Mouse (Mus musculus): Measurements from ENCODE around the gene Lpin2. TPM values are rescaled to one million over a fixed set of nuclear protein-coding genes. Genes with fewer than 3 reads are reported as not detected.
A peak's percentile ranks its signal among the peaks of the same experiment; 100 is the strongest.

The Lpin2 gene
- polyA plus RNA-seq, 1 experiment, result 133 TPM

GRCm38 (mm10) chr17:71195633-71196391 is 13.5 kb downstream of the Lpin2 start:
- Histone ChIP-seq H3K4me3 (ENCODE audit: insufficient read depth, low read length) (no peak overlapping the region), H3K4me1 (ENCODE audit: control insufficient read depth, insufficient read depth, low read length) (peaks cover 33% of the 10 kb centered on the region), H3K27ac (ENCODE audit: insufficient read depth, low read depth, low read length) (no peak overlapping the region)
- TF ChIP-seq POLR2A (IDR thresholded peaks at IDR 0.05; ENCODE audit: borderline replicate concordance, low read depth, low read length) (no peak), CTCF (IDR thresholded peaks at IDR 0.05; ENCODE audit: low read depth, low read length) (no peak)

GRCm38 (mm10) chr17:71196415-71196814 is 14.1 kb downstream of the Lpin2 start:
- H3K4me1 ChIP-seq (ENCODE audit: control insufficient read depth, insufficient read depth, low read length), result peaks cover 28% of the 10 kb centered on the region
- TF ChIP-seq CTCF (IDR thresholded peaks at IDR 0.05; ENCODE audit: low read depth, low read length) (no peak), POLR2A (IDR thresholded peaks at IDR 0.05; ENCODE audit: borderline replicate concordance, low read depth, low read length) (no peak)
- no peak overlapping the region for H3K27ac ChIP-seq (ENCODE audit: insufficient read depth, low read depth, low read length)
- no peak overlapping the region for H3K4me3 ChIP-seq (ENCODE audit: insufficient read depth, low read length)

GRCm38 (mm10) chr17:71199346-71199745 is 17.0 kb downstream of the Lpin2 start:
- no peak overlapping the region for H3K4me3 ChIP-seq (ENCODE audit: insufficient read depth, low read length)
- no peak overlapping the region for H3K27ac ChIP-seq (ENCODE audit: insufficient read depth, low read depth, low read length)
- H3K4me1 ChIP-seq (ENCODE audit: control insufficient read depth, insufficient read depth, low read length), result peaks cover 21% of the 10 kb centered on the region
- TF ChIP-seq CTCF (IDR thresholded peaks at IDR 0.05; ENCODE audit: low read depth, low read length) (no peak), POLR2A (IDR thresholded peaks at IDR 0.05; ENCODE audit: borderline replicate concordance, low read depth, low read length) (no peak)

GRCm38 (mm10) chr17:71202136-71202535 is 19.8 kb downstream of the Lpin2 start:
- Histone ChIP-seq H3K27ac (ENCODE audit: insufficient read depth, low read depth, low read length) (no peak overlapping the region), H3K4me3 (ENCODE audit: insufficient read depth, low read length) (no peak overlapping the region), H3K4me1 (ENCODE audit: control insufficient read depth, insufficient read depth, low read length) (peaks cover 18% of the 10 kb centered on the region)
- TF ChIP-seq POLR2A (IDR thresholded peaks at IDR 0.05; ENCODE audit: borderline replicate concordance, low read depth, low read length) (no peak), CTCF (IDR thresholded peaks at IDR 0.05; ENCODE audit: low read depth, low read length) (no peak)

GRCm38 (mm10) chr17:71203998-71204808 is 21.8 kb downstream of the Lpin2 start:
- H3K4me1 ChIP-seq (ENCODE audit: control insufficient read depth, insufficient read depth, low read length), result peaks cover 21% of the 10 kb centered on the region
- no peak overlapping the region for H3K4me3 ChIP-seq (ENCODE audit: insufficient read depth, low read length)
- TF ChIP-seq POLR2A (IDR thresholded peaks at IDR 0.05; ENCODE audit: borderline replicate concordance, low read depth, low read length) (no peak), CTCF (IDR thresholded peaks at IDR 0.05; ENCODE audit: low read depth, low read length) (no peak)
- H3K27ac ChIP-seq (ENCODE audit: insufficient read depth, low read depth, low read length), result no peak overlapping the region

- H3K27ac ChIP-seq (ENCODE audit: insufficient read depth, low read depth, low read length), result no peak overlapping the region
- TF ChIP-seq POLR2A (IDR thresholded peaks at IDR 0.05; ENCODE audit: borderline replicate concordance, low read depth, low read length) (no peak), CTCF (IDR thresholded peaks at IDR 0.05; ENCODE audit: low read depth, low read length) (no peak)
- no peak overlapping the region for H3K4me3 ChIP-seq (ENCODE audit: insufficient read depth, low read length)
- H3K4me1 ChIP-seq (ENCODE audit: control insufficient read depth, insufficient read depth, low read length), result peaks cover 24% of the 10 kb centered on the region
Observed at GRCm38 (mm10) chr17:71204809-71205091, 22.4 kb downstream of the Lpin2 start.

- TF ChIP-seq CTCF (IDR thresholded peaks at IDR 0.05; ENCODE audit: low read depth, low read length), result no peak
- TF ChIP-seq POLR2A (IDR thresholded peaks at IDR 0.05; ENCODE audit: borderline replicate concordance, low read depth, low read length), result no peak
- no peak overlapping the region for H3K4me3 ChIP-seq (ENCODE audit: insufficient read depth, low read length)
- peaks cover 27% of the 10 kb centered on the region for H3K4me1 ChIP-seq (ENCODE audit: control insufficient read depth, insufficient read depth, low read length)
- H3K27ac ChIP-seq (ENCODE audit: insufficient read depth, low read depth, low read length), result 0 out of 2 replicates have a peak overlapping the region, but pooled peaks have one; percentile 26
Observed at GRCm38 (mm10) chr17:71206136-71206893, 24.0 kb downstream of the Lpin2 start.

GRCm38 (mm10) chr17:71207268-71207667 is 24.9 kb downstream of the Lpin2 start:
- no peak overlapping the region for H3K4me3 ChIP-seq (ENCODE audit: insufficient read depth, low read length)
- peaks cover 31% of the 10 kb centered on the region for H3K4me1 ChIP-seq (ENCODE audit: control insufficient read depth, insufficient read depth, low read length)
- H3K27ac ChIP-seq (ENCODE audit: insufficient read depth, low read depth, low read length), result no peak overlapping the region
- TF ChIP-seq POLR2A (IDR thresholded peaks at IDR 0.05; ENCODE audit: borderline replicate concordance, low read depth, low read length) (no peak), CTCF (IDR thresholded peaks at IDR 0.05; ENCODE audit: low read depth, low read length) (no peak)

GRCm38 (mm10) chr17:71208376-71208775 is 26.0 kb downstream of the Lpin2 start:
- peaks cover 27% of the 10 kb centered on the region for H3K4me1 ChIP-seq (ENCODE audit: control insufficient read depth, insufficient read depth, low read length)
- H3K27ac ChIP-seq (ENCODE audit: insufficient read depth, low read depth, low read length), result no peak overlapping the region
- TF ChIP-seq CTCF (IDR thresholded peaks at IDR 0.05; ENCODE audit: low read depth, low read length) (no peak), POLR2A (IDR thresholded peaks at IDR 0.05; ENCODE audit: borderline replicate concordance, low read depth, low read length) (no peak)
- H3K4me3 ChIP-seq (ENCODE audit: insufficient read depth, low read length), result no peak overlapping the region
